Mouse (Mus musculus) regulatory T cell (primary cell): Measurements from ENCODE around the gene Plpp6.

ENCODE experiments used
- in situ Hi-C: fragments of 300-600 bp; cut with MboI, MseI; formaldehyde crosslinking; loops from one replicate; pipeline ENCODE4 v1.15.1; 2025; ENCODE audit warnings: high pct_unique_total_duplicates

Plpp6 gene

GRCm38 (mm10) chr19:28963842-28964551 is at the start of gene Plpp6:
TSS of gene Plpp6 (plus strand) at chr19:28963953.
- in situ Hi-C loops = no loop called here

- in situ Hi-C loops = no loop called here
These were observed 49.2 kb upstream of the Plpp6 start for GRCm38 (mm10) chr19:28914598-28914997.

GRCm38 (mm10) chr19:28915602-28916250 is 48.0 kb upstream of the Plpp6 start:
- in situ Hi-C loops = no loop called here

GRCm38 (mm10) chr19:28916492-28916891 is 47.3 kb upstream of the Plpp6 start:
- in situ Hi-C loops = no loop called here

GRCm38 (mm10) chr19:28917839-28918238 is 45.9 kb upstream of the Plpp6 start:
- in situ Hi-C loops = no loop called here

- in situ Hi-C loops = no loop called here
These were observed 37.4 kb upstream of the Plpp6 start for GRCm38 (mm10) chr19:28926366-28926765.

- in situ Hi-C loops = no loop called here
These were observed 36.4 kb upstream of the Plpp6 start for GRCm38 (mm10) chr19:28927396-28927795.

GRCm38 (mm10) chr19:28929034-28929433 is 34.7 kb upstream of the Plpp6 start:
- in situ Hi-C loops = no loop called here

GRCm38 (mm10) chr19:28934897-28935296 is 28.9 kb upstream of the Plpp6 start:
- in situ Hi-C loops = no loop called here

GRCm38 (mm10) chr19:28940135-28940874 is 23.4 kb upstream of the Plpp6 start:
- in situ Hi-C loops = no loop called here

GRCm38 (mm10) chr19:28941271-28941670 is 22.5 kb upstream of the Plpp6 start:
- in situ Hi-C loops = no loop called here

- in situ Hi-C loops = no loop called here
These were observed 17.0 kb upstream of the Plpp6 start for GRCm38 (mm10) chr19:28946782-28947181.

GRCm38 (mm10) chr19:28947311-28947710 is 16.4 kb upstream of the Plpp6 start:
- in situ Hi-C loops = no loop called here

- in situ Hi-C loops = no loop called here
These were observed 12.5 kb upstream of the Plpp6 start for GRCm38 (mm10) chr19:28951251-28951650.

- in situ Hi-C loops = no loop called here
These were observed 640 bp upstream of the Plpp6 start for GRCm38 (mm10) chr19:28963113-28963512.

GRCm38 (mm10) chr19:28963513-28963841 is 276 bp upstream of the Plpp6 start:
- in situ Hi-C loops = no loop called here

- in situ Hi-C loops = no loop called here
These were observed 775 bp downstream of the Plpp6 start for GRCm38 (mm10) chr19:28964552-28964903.

- in situ Hi-C loops = no loop called here
These were observed 3.9 kb downstream of the Plpp6 start, which contains the start of gene 4430402I18Rik for GRCm38 (mm10) chr19:28967652-28968051. TSS of gene 4430402I18Rik (minus strand) at chr19:28967800.

GRCm38 (mm10) chr19:28968178-28968577 is 4.4 kb downstream of the Plpp6 start:
- in situ Hi-C loops = no loop called here

GRCm38 (mm10) chr19:28969231-28969630 is 5.5 kb downstream of the Plpp6 start:
- in situ Hi-C loops = no loop called here

- in situ Hi-C loops = no loop called here
These were observed 6.5 kb downstream of the Plpp6 start for GRCm38 (mm10) chr19:28970251-28970650.

GRCm38 (mm10) chr19:28974862-28975611 is 11.3 kb downstream of the Plpp6 start:
- in situ Hi-C loops = no loop called here
